Mouse (Mus musculus) A20 (cell line): ENCODE measurements around the gene Akr7a5.

Source experiments
- DNase-seq: peaks from one replicate; pipeline ENCODE4 v3.0.0-alpha.2; 2011; ENCODE audit warnings: low read depth, low spot score

The Akr7a5 gene

DNA sequence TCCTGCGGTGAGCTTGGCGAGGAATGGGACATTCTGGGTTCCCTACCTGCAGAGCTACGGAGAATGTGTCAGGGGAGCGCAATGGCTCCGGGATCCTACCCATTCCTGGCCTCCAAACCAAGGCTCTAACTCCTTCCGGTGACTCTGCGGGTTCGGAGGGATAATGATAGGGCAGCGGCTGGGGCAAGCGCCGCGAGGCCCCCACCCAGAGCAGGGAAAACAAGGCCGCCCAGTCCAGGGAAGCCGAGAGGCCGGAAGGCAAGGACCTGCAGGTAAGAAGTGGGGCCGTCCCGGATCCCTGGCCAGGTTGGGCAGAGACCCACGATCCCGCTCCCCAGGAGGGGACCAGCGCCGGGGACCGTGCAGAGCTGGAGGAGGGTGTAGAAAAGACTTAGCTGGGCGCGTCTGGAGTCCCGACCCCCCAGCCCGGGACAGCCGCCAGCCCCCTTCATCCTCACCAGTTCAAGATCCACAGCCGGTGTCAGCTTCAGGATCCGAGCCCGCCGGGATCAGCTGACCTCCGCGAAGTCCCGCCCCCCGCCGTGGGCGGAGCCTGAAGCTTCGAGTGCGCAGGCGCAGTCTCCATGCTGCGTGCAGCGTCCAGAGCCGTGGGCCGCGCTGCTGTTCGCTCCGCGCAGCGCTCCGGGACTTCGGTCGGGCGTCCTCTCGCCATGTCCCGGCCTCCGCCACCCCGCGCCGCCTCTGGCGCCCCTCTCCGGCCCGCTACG, at the start of gene Akr7a5, which contains the start of gene Pqlc2:
Gene Akr7a5 (plus strand): TSS at position 574 of the 728 bp plus-strand sequence.
Gene Pqlc2 (minus strand): TSS at position 538 of the 728 bp plus-strand sequence.
- peak; percentile 95 for DNase-seq

DNA sequence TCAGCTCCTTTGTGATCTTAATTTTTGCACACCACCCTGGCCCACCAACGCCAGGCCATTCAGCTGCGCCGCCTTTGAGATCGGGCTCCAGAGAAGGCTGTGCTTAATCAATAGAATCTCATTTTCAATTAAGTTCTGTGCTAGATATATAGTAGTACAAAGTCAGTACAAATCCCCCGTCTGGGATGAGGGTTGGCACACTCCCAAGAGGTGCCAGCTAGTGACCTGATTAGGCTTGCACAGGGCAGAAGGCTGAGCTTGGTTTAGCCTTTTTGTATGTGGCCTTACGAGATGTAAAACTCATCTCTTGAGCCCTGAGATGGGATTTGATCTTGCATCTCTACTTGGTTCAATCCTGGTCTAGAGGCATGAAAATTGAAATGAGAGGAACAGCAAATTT, 47.6 kb upstream of the Akr7a5 start:
- DNase-seq: no peak

DNA sequence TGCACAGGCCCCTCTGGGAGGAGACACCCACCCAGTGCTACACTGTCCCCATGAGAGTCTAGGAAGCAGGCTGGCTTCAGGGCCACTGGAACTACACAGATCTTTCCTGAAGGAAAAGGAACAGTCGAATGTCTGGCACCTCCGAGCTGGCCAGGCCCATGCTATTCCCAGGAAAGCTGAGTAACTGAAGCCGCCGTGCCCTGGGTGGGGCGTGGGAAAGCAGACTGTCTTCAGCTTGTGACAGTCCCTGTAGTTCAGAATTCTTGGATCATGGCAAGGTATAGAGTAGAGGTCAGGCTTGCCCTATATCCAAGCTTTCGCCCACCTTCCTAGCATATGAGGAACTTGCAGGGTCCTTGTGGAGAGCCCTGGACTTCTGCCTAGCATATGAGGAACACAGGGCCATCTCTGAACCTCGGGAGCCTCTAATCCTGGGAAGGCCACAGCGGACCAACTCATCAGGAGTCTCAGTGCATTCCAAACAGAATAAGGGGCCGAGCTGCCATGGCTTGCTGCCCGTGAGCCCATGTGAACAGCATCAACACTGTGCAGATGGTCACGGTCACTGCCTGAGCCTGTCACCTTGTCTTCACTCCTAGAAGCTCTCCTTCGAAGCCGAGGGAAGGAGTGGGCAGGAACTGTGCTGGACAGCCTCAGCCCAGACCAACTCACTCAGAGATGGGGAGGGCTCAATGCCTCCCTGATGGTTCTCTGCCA, 44.6 kb upstream of the Akr7a5 start:
- DNase-seq: no peak

DNA sequence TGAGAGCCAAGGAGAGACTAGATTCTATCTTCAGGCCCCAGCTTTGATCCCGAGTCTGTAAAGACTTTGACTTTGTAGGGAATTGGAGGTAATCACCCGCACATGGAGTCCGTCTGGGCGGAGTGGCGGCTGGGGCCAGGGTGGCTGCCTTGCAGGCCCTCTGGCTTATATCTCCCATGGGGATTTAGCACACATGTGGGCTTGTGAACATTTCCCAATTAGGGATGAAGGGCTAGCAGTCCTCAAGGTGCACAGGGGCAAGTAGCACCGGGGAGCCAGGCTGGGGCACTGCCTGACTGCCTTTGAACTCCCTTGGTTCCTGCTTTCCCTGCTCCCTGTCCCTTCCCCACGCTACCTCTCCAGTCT, 44.1 kb upstream of the Akr7a5 start:
- DNase-seq: no peak

DNA sequence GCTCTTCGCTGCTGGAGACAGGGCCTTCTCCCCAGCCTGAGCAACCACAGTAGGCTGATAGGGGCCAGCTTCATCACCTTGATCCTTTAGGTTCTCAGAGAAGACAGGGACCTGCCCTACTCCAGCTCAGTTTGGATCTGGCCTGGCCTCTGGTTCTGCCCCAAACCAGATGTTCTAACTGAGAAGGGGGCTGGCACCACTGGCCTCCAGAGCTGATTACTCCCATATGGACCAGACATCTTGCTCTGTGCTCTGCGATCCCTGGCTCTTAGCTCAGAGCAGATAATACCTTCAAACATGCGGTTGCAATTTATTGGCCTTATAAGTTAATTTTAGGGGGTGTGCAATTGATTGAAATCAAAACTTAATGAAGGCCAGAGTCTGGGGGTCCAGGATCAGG, 43.2 kb upstream of the Akr7a5 start:
- no peak for DNase-seq

DNA sequence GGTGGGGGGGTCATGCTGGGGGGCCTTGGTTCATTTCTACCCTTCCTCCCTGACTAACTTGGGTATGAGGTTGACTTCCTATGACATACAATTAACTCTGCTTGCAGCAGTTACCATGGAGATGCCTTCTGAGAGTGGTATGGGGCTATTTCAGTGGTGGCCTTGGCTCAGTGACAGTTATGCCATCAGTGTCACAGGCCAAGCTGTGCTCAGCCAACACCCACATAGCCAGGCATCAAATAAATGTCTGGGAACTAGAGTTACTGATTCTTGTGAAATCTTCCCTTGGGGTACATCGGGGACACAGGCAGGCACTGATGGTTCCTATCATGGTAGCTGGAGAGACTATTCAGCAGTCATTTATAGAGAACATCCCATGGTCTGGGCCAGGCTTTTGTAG, 42.3 kb upstream of the Akr7a5 start:
- no peak for DNase-seq

DNA sequence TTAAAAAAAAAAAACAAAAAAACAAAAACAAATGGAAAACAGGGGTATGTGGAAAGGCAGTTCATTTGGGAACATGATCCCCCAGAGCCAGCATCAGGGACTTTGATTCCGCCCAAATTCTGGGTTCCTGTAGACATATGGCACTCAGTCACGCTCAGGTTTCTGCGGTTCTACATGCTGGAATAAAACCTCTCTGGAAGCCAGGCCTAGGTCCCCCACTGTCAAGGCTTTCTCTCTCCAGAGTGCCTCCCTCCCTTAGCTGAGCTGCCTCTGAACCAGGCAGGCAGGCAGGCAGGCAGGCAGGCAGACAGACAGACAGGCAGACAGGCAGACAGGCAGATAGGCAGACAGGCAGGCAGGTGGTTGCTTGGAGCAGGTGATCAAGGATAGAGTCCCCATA, 40.4 kb upstream of the Akr7a5 start:
- no peak for DNase-seq

DNA sequence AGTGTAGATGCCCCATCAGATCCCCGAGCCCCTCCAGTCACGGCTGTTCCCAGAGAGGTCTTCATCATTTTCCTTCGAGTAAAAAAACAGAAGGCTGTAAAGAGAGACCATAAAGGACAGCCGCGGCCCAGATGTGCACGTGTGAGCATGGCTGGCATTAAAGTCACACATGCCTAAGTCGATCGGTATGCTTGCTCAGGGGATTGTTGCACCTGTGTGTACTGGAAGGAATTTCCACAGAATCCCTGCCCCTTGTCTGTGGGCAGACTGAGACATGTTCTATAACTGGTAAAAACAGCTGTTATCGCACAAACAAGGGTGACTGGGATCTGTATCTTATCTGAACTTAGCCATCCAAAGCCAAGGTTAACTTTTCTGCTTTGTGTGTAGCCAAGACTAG, 39.0 kb upstream of the Akr7a5 start:
- no peak for DNase-seq

DNA sequence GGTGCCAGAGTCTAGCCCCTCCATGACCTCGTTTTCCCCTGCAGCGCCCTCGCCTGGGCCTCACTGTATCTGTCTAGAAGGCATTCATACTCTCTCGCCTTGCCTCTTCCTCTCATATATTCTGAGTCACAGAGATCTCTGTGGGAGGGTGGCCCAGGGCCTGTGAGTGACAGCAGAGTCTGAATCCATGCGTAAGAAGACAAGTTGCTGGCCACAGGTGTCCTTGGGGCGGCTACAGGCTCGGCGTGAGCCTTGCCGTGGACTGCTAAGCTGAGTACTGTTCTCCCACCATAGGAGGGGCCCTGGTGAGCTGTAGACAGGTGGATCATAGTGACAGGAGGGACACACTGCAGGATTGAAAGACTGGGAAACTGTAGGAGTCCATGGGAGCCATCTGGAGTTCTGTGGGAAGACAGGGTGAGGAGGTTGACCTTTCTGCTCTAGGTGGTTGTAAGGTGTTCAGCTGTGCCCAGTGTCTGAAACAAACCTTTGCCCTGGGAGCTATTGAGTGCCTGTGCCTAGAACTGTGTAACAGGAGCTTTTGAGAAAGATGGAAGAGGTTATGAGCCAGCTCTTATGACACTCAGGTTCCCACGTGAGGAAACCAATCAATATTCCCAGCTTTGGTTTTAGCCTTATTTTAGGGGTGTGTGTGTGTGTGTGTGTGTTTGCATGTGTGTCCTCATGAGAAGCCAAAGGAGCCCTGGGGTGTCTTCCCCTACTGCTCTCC, 37.4 kb upstream of the Akr7a5 start:
- no peak for DNase-seq

DNA sequence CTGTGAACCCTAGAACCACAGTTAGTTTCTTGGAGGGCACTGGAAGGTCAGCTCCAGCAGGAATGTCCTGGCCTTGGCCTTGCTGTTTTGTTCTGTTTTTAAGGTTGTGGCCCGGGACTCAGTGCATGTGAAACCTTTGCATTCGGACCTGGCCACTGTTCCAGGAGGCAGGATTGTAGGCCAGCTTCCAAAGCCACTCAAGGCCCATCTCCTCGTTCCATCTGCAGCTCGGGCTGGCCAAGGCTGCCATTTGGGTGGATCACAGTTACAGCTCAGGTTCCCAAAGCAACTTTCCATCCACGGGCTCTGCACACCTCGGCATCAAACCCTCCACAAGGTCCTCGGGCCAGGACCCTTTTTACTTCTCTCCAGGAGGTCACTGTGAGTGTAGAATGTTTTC, 36.0 kb upstream of the Akr7a5 start:
- no peak for DNase-seq

DNA sequence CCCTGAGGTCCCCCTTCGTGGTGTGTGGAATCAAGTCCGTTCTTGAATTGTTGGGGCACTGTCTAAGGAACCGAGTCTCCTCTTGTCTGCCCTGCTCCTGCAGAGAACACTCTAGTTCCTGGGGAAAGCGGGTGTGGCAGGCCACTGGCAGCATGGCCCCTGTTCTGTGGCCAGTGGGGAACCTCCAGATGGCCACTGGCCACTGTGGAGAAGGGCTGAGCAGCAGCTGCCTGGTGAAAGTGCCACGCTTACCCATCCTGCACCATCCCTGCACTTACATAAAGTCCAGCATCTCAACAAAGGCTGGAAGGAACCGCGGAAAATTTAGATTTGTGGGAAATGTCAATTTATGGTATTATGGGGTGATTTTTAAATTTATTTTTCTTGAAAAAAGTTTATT, 34.1 kb upstream of the Akr7a5 start:
- no peak for DNase-seq

DNA sequence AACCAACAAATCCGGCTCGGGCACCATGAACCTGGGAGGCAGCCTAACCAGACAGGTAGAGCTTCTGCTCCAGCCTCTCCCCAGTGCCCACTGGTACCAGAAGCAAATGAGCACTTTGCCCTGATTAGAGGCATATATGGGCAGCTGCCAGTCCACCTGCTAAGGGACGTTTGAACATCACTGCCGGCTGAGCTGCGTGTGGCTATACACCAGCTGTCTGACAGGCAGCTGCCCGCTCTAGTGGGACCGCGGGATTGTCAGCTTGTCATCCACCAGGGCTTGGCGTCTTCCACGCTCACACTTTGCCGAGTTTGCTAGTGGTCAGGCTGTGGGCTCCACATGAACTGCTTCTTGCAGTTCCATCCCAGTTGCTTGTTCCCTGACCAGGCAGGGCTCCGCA, 30.0 kb upstream of the Akr7a5 start:
- no peak for DNase-seq

DNA sequence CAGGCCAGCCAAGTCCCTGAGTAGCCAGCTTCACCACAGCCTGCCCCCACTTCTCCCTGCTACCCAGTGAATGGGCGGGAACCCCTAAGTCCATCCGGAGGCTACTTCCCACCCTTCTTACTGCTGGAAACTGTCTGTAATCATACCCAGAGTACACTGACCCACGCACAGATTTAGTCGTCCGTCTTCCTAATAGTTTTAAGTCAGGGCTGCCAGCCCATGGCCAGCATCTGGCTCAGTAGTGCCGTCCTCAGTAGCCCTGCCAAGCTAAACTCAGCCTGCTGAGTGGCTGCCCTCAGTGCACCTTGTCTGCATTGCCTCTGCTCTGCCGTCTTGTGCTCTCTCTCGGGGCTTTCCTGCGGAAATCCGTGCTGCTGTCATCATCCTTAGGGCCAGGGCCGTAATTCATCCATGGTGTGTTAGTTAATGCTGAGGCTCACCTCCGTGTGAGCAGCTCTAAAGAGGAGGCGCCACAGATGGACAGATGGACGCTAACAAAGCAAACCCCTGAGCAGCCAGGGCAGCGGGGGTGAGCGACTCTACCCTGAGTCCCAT, 28.7 kb upstream of the Akr7a5 start:
- no peak for DNase-seq

DNA sequence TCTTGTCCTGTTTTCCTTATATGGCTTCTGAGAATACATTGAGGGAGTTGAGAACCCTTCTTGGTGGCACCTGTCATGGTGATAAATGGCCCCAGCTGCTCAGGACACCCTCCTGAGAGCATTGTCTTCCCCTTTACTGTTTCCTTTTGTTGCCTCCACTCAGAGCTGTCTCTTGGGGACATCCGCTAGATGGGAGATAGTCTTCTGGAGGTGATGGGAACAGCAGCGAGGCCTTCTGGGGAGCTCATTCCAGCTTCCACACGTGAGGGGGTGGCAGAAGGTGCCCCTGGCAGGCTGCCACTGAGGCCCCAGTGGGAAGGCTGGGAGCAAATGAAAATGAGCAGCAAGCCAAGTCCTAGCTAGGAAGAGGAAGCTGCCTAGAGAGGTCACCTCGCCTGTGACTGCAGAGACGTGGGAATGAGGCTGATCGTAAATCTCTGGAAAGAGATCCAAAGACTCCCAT, 27.6 kb upstream of the Akr7a5 start:
- peak; percentile 24 for DNase-seq

DNA sequence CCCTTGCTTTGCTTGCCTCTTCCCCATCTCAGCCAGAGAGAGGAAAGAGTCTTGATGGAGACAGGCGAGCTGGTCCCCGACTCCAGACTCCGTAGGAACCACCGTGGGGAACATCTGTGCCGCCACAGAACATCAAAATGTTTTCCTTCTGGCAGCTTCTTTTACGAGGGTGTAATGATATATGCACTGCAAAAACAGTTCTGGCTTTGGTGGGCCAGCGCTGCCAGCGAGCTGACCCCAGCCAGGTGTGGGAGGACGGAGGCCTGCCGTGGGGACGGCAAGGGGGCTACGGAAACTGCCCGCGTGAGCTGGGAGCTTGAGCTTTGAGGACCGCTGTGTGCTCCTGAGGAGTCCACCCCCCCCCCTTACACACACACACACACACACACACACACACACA, 25.7 kb upstream of the Akr7a5 start:
- no peak for DNase-seq

DNA sequence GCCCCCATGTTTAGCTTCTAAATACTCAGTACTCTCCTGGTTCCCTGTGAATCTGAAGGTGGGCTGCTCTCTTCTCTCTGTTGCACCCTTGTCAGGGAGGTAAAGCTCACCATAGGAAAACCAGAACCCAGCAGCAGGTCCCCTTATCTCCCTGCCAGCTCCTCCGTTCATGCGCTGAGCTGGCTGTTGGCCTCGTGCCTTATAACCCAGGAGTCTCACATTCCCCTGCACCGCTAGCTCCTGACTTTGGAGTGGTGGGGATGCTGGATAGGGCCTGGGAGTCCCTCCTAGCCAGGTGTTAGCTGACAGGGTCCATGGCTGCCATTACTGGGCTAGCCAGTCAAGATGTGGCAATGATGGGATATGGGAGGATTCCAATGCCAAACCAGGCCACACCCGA, 24.3 kb upstream of the Akr7a5 start:
- no peak for DNase-seq

DNA sequence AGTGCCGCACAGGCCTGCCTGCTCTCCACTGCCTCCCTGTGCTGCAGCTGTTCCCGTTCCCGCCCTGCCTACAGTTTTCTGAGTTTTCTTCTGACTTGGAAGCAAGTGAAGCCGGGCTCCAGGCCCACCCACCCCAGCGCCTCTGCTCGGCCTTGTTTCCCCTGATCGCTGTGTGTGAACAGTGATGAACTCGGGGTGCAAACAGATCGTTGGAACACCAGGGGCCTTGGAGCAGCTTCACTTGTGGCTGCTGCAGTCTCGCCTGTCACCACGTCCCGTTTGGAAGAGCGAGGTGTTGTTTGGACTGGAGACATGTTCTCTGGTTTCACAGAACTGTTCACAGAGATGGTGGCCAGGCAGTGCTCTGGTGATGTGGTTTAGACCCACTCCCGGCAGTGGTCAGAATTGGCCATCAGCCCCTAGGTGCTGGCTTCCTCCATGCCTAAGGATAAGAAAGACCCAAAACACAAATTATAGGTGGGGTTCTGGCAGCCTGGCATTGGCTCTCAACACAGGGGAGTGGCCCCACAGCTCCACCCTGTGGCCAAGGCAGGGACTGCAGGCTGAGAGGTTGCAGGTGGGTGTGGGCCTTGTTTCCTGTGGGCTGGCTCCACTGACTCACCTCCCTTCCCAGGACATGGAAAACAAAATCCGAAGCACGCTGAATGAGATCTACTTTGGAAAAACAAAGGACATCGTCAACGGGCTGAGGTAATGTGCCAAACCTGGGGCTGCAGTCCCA, 23.3 kb upstream of the Akr7a5 start:
- DNase-seq: peak; percentile 64

DNA sequence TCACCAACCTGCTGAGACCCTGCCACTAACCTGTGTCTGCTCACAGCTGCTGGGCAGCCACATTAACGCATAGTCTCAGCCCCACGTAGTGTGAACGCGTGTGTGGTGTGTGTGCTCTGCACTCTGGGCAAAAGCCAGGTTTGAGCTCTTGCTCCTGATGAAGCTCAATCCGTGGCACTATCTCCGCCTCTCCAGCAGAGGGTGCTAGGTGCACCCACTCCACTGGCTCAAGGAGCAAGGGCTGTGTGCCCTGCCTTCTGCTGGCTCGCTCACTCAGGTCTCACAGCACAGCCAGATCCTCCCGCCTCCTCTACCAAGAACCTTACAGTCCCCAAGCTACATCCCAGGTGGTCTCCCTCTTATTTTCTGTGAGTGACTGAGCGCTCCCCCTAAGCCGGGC, 21.5 kb upstream of the Akr7a5 start:
- peak; percentile 63 for DNase-seq

DNA sequence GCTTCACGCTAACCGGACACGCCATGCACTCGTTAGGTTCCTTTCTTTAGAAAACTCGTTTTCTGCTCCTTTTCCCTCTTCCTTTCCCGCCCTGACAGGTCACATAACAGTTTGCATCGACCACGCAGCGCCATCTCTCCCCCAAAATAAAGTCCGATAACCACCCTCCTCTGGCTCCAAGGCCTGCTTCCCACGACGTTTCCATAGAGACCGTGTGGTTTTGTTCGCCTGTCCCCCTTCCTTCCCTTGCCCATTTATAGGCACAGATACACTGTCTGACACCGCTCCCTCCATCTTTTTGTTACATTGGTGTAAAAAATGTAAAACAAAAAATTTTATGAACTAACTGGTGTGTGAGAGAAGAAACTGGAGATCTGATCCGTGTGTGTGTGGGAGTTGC, 19.4 kb upstream of the Akr7a5 start:
- no peak for DNase-seq

DNA sequence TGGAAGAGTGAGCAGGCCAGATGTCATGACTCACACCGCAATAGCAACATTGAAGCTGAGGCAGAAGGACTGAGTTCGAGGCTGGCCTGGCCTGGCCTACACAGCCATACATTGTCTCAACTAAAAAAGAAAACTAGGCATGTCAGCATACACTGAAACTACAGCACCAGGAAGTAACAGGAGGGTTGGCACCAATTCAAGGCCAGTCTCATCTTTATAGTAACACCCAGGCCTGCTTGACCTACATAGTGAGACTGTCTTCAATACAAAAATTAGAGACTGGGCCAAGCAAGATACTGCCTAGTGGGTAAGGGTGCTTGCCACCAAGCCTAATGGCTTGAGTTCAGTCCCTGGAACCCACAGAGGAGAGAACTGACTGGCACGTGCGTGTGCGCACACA, 18.5 kb upstream of the Akr7a5 start:
- no peak for DNase-seq

DNA sequence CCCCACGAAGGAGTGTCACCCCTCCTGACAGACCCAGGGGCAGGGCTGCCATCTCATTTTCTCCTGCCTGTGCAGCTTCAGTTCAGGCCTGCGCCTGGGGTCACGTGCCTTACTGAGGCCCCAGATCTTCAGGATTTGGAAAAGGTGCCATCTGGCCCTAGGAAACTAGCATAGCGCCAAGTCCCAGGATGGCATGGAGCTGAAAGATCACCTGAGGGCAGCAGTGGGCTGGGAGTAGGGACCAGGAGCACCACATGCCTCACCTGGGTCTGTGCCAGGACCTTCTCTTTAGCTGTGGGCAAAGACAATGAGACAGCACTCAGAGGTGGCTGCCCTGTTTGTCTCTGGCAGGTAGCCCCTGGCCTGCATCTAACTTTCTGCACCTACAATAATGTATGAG, 13.0 kb upstream of the Akr7a5 start:
- no peak for DNase-seq
